Mouse (Mus musculus) megakaryocyte, embryonic 14.5 days (primary cell): Measurements from ENCODE around the gene Gm21983. TPM values are rescaled to one million over a fixed set of nuclear protein-coding genes. Genes with fewer than 3 reads are reported as not detected.
A peak's percentile ranks its signal among the peaks of the same experiment; 100 is the strongest.

ENCODE experiments used
- H3K27me3 ChIP-seq: replicated peaks from 2 replicates; pipeline ENCODE3; 2012; ENCODE audit warnings: inconsistent platforms
- H3K36me3 ChIP-seq: replicated peaks from 2 replicates; pipeline ENCODE3; 2012; ENCODE audit warnings: low read length, inconsistent platforms, mixed read lengths
- H3K4me1 ChIP-seq: 2 replicates; pipeline ENCODE4 v1.6.1; 2012; ENCODE audit warnings: inconsistent platforms
- H3K4me3 ChIP-seq: replicated peaks from 2 replicates; pipeline ENCODE3; 2012; ENCODE audit warnings: moderate library complexity, mild to moderate bottlenecking, inconsistent platforms
- H3K9me3 ChIP-seq: 2 replicates; pipeline ENCODE4 v1.6.1; 2012; ENCODE audit warnings: inconsistent platforms
- FLI1 ChIP-seq: IDR thresholded peaks from 2 replicates; pipeline ENCODE4 v1.6.1; 2012; ENCODE audit warnings: low read length, inconsistent platforms, mixed read lengths
- GATA1 ChIP-seq: IDR thresholded peaks from 3 replicates; pipeline ENCODE4 v1.6.1; 2012; ENCODE audit warnings: mixed read lengths, low read length, inconsistent platforms, borderline replicate concordance
- polyA plus RNA-seq: library from polyadenylated mRNA; stranded (reverse); fragments of >175 nt; gene quantifications from 2 replicates; pipeline ENCODE4 v1.2.3, GENCODE M21; 2012; ENCODE audit warnings: low replicate concordance; ENCODE audit not compliant: insufficient read depth

The Gm21983 gene
- polyA plus RNA-seq = not detected in 2 replicates

DNA sequence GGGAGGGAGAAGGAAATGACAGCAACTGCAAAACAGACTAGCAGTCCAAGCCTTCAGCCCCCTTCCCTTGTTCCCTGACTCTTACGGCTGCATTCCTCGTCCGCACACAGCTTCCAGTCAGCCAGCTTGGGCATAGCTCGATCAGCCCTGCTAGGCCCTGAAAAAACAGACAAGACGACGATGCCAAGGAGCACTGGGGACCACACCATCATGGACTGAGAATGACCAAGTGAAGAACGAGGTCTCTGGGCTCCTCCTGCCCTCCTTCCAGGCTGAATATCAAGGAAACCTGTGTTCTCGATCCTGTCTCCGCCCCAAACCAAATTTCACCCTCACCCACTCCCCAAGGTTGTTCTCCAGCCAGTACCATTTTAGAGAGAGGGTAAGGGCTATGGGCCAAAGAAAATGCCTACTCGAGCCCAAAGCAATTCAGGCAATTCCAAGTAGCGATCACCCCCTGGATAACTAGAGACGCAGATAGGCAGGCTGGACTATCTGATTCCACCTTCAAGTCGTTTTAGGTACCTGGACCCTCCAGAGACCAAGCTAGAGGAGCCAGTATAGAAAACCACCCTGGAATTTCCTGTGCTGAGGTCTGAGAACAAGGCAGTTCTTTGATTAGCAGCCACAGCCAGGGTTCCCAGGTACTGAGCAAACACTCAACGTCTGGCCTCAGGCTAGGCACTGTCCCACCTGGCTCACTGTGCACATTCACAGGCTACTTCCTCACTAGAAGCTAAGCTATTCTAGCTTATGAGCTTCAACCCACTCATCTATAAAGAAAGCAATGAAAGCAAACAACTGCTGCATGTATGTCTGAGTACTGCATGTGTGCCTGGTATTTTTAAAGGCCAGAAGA, at the start of gene Gm21983, which contains the start of gene Mia:
Gene Gm21983 (minus strand): TSS at position 250 of the 859 bp plus-strand sequence.
Gene Mia (minus strand): TSS at position 321 of the 859 bp plus-strand sequence.
- no peaks in the 10 kb centered on the region for H3K27me3 ChIP-seq
- peaks cover 48% of the 10 kb centered on the region for H3K4me1 ChIP-seq
- peaks cover 28% of the 10 kb centered on the region for H3K36me3 ChIP-seq
- TF ChIP-seq GATA1 = no peak
- no peak within 1 kb of the TSS for H3K4me3 ChIP-seq
- no peaks in the 10 kb centered on the region for H3K9me3 ChIP-seq

DNA sequence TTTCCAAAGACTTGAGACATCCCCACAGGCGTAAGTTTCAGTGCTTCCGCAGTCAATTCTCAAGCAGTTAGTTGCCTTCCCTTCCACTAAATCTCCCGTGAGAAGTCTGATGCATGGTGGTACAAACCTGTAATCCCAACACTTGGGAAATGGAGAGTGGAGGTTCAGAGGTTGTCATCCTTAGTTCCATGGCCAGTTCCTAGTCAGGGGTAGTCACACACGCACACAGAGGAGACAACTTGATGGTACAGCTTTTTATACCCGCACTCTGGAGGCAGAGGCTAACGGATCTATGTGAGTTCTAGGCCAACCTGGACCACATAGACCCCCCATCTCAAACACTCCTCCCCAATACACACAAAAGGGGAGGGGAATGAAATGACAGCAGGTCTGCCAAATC, 48.0 kb upstream of the Gm21983 start:
- H3K4me3 ChIP-seq = peak overlapping the region; percentile 97
- no peaks in the 10 kb centered on the region for H3K27me3 ChIP-seq
- TF ChIP-seq FLI1 (no peak), GATA1 (no peak)
- peaks cover 74% of the 10 kb centered on the region for H3K4me1 ChIP-seq
- peaks cover 14% of the 10 kb centered on the region for H3K36me3 ChIP-seq
- H3K9me3 ChIP-seq = no peaks in the 10 kb centered on the region

DNA sequence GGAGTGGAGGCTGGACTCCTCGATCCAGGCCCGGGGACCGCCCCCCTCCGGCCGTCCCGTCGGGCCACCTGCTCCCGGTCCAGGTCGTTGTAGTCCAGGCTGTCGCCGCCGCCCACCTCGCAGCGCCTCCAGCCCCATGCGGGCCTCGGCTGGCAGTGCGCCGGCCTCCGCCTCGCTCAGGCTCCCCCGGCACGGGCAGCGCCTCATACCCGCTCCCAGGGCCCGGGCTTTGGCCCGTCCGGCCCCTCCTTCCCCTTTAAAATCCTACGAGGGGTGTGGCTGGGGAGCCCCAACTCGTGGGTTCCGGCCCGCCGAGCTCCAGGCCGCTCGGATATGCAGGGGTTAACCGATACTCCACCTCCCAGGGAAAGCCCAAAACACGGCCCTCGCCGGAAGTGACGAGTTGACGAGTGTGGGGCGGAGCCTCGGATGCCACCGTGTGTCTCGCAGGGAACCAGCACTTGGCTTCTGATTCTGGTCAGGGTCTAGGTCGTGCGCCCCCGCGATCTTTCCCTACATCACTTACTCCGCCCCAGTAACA, 47.5 kb upstream of the Gm21983 start, which contains the start of gene Itpkc:
Gene Itpkc (minus strand): TSS at position 381 of the 541 bp plus-strand sequence.
- no peak for TF ChIP-seq FLI1
- TF ChIP-seq GATA1 = no peak
- Histone ChIP-seq H3K4me1 (peaks cover 74% of the 10 kb centered on the region), H3K27me3 (no peaks in the 10 kb centered on the region), H3K4me3 (peak within 1 kb of the TSS; percentile 97), H3K9me3 (no peaks in the 10 kb centered on the region), H3K36me3 (peaks cover 17% of the 10 kb centered on the region)

DNA sequence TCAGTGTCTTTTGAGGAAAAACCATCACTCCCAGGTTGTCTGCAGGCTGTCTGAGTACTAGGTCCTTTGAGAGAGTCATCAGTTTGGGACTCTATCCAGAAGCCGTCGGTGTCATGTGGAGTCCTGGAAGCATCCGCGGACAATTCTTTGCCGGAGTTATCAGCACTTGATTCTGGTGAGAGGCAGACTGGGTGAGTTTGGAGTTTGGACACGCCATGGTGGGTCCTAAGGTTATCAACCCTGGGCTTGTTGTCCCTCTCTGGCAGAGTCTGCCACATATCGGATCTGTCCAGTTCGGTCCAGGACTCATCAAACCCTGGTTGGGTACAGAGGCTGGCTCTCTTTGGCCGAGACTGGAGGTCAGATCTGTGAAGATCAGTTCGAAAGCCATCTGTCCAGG, 46.8 kb upstream of the Gm21983 start:
- Histone ChIP-seq H3K4me3 (peak overlapping the region; percentile 97), H3K27me3 (no peaks in the 10 kb centered on the region), H3K9me3 (no peaks in the 10 kb centered on the region), H3K4me1 (peaks cover 76% of the 10 kb centered on the region), H3K36me3 (peaks cover 17% of the 10 kb centered on the region)
- TF ChIP-seq GATA1 = no peak
- no peak for TF ChIP-seq FLI1

DNA sequence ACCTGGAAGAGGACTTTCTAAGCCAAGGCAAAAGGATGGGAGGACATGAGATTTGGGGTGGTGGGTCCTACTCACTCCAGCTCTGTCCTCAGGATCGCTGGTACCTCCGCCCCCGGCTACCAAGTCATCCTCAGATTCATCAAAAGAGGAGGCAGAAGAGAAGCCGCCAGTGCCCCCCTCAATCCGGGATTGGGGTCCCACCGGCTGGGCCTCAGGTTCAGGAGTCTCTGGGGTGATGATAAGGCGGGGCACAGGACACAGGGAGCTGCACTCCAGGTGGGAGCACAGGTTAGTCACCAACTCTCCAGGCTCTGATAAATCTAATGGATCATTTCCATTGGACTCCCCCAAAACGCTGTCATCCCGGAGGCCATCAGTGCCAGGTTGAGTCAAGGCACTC, 46.4 kb upstream of the Gm21983 start:
- Histone ChIP-seq H3K4me3 (peak overlapping the region; percentile 97), H3K9me3 (no peaks in the 10 kb centered on the region), H3K27me3 (no peaks in the 10 kb centered on the region), H3K36me3 (peaks cover 18% of the 10 kb centered on the region), H3K4me1 (peaks cover 76% of the 10 kb centered on the region)
- TF ChIP-seq GATA1 (no peak), FLI1 (no peak)

DNA sequence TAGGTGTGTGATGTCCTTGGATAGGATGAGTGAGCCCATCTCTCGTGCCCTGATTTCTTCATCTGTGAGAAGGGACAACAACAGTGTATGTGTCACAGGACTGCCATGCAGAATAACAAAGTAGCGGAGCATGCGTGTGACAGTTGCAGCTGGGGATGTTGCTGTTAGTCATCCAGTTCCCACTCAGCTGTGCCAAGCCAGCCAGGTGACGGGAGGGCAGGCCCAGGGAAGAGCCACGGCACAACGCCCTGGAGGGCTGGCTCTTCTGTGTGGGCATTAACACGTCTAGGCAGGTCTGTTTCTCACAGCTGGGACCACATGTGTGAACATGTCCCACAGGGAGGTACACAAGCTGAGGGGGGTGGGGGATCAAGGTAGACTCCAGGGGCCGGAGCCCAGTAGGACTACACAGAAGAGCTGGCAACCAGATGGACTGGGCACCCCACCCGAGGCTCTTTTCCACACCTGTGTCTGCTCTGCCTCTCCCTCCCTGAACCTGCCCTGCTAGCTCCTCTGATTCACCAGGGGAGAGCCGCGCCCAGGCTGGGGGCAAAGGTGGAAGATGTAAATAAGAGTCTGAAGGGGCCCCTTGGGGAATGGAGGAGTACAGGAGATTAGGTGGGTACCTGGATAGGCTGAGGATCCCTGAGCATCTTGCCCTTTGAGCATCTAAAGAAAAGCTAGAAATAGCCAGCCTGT, 44.1 kb upstream of the Gm21983 start:
- no peak for TF ChIP-seq GATA1
- no peak for TF ChIP-seq FLI1
- Histone ChIP-seq H3K4me1 (peaks cover 71% of the 10 kb centered on the region), H3K9me3 (no peaks in the 10 kb centered on the region), H3K36me3 (peaks cover 25% of the 10 kb centered on the region), H3K4me3 (peak overlapping the region; percentile 7), H3K27me3 (no peaks in the 10 kb centered on the region)

DNA sequence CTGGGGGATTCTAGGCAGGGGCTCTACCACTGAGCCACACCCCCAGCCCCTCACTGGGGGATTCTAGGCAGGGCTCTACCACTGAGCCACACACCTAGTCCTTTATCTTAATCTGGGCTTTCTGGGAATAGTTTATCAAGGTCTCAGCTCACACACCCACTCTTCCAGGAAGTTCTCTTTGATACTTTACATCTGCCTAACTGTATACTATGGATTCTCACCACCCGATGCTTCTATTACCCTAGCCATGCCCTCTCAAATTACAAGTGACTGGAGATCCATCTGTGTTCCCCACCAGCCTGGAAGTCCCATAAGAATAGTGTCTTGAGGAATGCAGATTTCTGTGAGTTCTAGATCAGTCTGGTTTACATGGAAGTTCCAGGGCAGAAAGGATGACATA, 41.7 kb upstream of the Gm21983 start:
- H3K36me3 ChIP-seq = peaks cover 43% of the 10 kb centered on the region
- H3K27me3 ChIP-seq = no peaks in the 10 kb centered on the region
- no peak for TF ChIP-seq GATA1
- no peak for TF ChIP-seq FLI1
- H3K9me3 ChIP-seq = no peaks in the 10 kb centered on the region
- H3K4me1 ChIP-seq = peaks cover 60% of the 10 kb centered on the region
- no peak overlapping the region for H3K4me3 ChIP-seq

DNA sequence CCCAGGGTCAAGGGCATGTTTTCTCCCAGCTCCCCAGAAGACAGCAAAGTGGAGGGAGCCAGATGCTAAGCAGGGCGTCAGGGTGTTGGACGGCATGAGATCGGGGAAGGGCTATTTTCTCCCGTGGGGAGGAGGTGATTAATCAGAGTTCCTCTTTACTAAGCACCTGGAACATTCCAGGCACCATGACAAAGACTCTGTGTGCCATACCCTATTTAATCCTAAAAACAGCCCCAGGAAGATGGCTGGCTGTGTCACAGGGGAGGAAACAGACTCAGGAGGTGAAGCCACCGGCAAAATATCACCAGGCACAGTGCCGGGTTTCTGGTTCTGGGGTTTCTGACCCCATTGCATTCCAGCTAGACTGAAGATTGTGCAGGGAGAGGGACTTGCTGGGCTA, 41.1 kb upstream of the Gm21983 start:
- Histone ChIP-seq H3K36me3 (peaks cover 48% of the 10 kb centered on the region), H3K4me3 (no peak overlapping the region), H3K4me1 (peaks cover 54% of the 10 kb centered on the region), H3K27me3 (no peaks in the 10 kb centered on the region), H3K9me3 (no peaks in the 10 kb centered on the region)
- no peak for TF ChIP-seq FLI1
- TF ChIP-seq GATA1 = no peak

DNA sequence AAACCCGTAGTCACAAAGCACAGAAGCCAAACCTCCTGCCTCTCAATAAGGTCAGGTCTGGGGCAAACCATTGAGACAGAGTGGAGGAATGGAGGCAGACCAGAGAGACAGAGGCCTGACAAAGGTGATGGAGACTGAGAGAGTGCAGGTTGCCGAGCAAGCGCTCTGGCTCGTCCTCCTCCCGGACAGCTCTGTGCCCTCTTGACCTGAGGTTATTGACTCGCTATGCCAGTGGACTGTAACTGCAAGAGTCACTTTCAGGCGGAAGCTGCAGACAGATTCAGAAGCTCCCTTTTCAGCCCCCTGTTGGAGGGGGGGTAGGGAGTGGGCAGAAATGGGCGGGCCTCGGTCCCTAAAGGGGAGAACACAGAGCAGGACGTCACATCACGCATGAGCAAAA, 39.1 kb upstream of the Gm21983 start:
- no peak overlapping the region for H3K4me3 ChIP-seq
- no peaks in the 10 kb centered on the region for H3K27me3 ChIP-seq
- H3K36me3 ChIP-seq = peaks cover 54% of the 10 kb centered on the region
- H3K4me1 ChIP-seq = peaks cover 34% of the 10 kb centered on the region
- TF ChIP-seq GATA1 = no peak
- no peak for TF ChIP-seq FLI1
- H3K9me3 ChIP-seq = no peaks in the 10 kb centered on the region
